Mouse (Mus musculus): ENCODE results near the gene Slc25a53.
A peak's percentile ranks its signal among the peaks of the same experiment; 100 is the strongest.
"Not testable (repeated sequence)": the region's sequence is repeated elsewhere in the genome, so short reads cannot be mapped to it uniquely, and the experiment has no call there.

The Slc25a53 gene

GRCm38 (mm10) chrX:136959688-136960087 lies 78.4 kb downstream of the Slc25a53 start:
- DNase-seq (ENCODE audit: low read depth, low spot score), result no peak

- not testable (repeated sequence) for DNase-seq (ENCODE audit: low read depth, low spot score)
These were observed 79.8 kb downstream of the Slc25a53 start for GRCm38 (mm10) chrX:136958300-136958699.

GRCm38 (mm10) chrX:136957583-136958279 lies 80.4 kb downstream of the Slc25a53 start:
- DNase-seq (ENCODE audit: low read depth, low spot score), result peak; percentile 20

GRCm38 (mm10) chrX:136937985-136938384 lies 100.1 kb downstream of the Slc25a53 start:
- no peak for DNase-seq (ENCODE audit: low read depth, low spot score)
